Mouse (Mus musculus): ENCODE results near the gene Timp4.
"Not testable (repeated sequence)": the region's sequence is repeated elsewhere in the genome, so short reads cannot be mapped to it uniquely, and the experiment has no call there.

Timp4 gene

GRCm38 (mm10) chr6:115251531-115251985 is 447 bp downstream of the Timp4 start:
- no peak for DNase-seq (ENCODE audit: low read depth, low spot score)

- no peak for DNase-seq (ENCODE audit: low read depth, low spot score)
Observed at GRCm38 (mm10) chr6:115245500-115246058, 6.4 kb downstream of the Timp4 start.

- DNase-seq (ENCODE audit: low read depth, low spot score) = no peak
Observed at GRCm38 (mm10) chr6:115244222-115244621, 7.8 kb downstream of the Timp4 start.

- no peak for DNase-seq (ENCODE audit: low read depth, low spot score)
Observed at GRCm38 (mm10) chr6:115241939-115242338, 10.1 kb downstream of the Timp4 start.

GRCm38 (mm10) chr6:115241131-115241699 is 10.8 kb downstream of the Timp4 start:
- DNase-seq (ENCODE audit: low read depth, low spot score) = no peak

- DNase-seq (ENCODE audit: low read depth, low spot score) = not testable (repeated sequence)
Observed at GRCm38 (mm10) chr6:115240431-115240830, 11.6 kb downstream of the Timp4 start.

- no peak for DNase-seq (ENCODE audit: low read depth, low spot score)
Observed at GRCm38 (mm10) chr6:115239335-115239734, 12.7 kb downstream of the Timp4 start.

GRCm38 (mm10) chr6:115238031-115239027 is 13.7 kb downstream of the Timp4 start:
- DNase-seq (ENCODE audit: low read depth, low spot score) = no peak

GRCm38 (mm10) chr6:115232562-115232961 is 19.4 kb downstream of the Timp4 start:
- no peak for DNase-seq (ENCODE audit: low read depth, low spot score)

- no peak for DNase-seq (ENCODE audit: low read depth, low spot score)
Observed at GRCm38 (mm10) chr6:115231836-115232235, 20.2 kb downstream of the Timp4 start.

GRCm38 (mm10) chr6:115230557-115230956 is 21.4 kb downstream of the Timp4 start:
- DNase-seq (ENCODE audit: low read depth, low spot score) = no peak

GRCm38 (mm10) chr6:115227529-115227928 is 24.5 kb downstream of the Timp4 start:
- DNase-seq (ENCODE audit: low read depth, low spot score) = peak; percentile 18

GRCm38 (mm10) chr6:115227043-115227442 is 25.0 kb downstream of the Timp4 start, which contains the start of gene Gm17482:
Gene Gm17482 (plus strand): TSS chr6:115227343.
- no peak for DNase-seq (ENCODE audit: low read depth, low spot score)

- DNase-seq (ENCODE audit: low read depth, low spot score) = no peak
Observed at GRCm38 (mm10) chr6:115225519-115225918, 26.5 kb downstream of the Timp4 start.

GRCm38 (mm10) chr6:115221215-115221641 is 30.8 kb downstream of the Timp4 start:
- DNase-seq (ENCODE audit: low read depth, low spot score) = no peak

- no peak for DNase-seq (ENCODE audit: low read depth, low spot score)
Observed at GRCm38 (mm10) chr6:115213129-115213528, 38.9 kb downstream of the Timp4 start.

GRCm38 (mm10) chr6:115212132-115212903 is 39.7 kb downstream of the Timp4 start:
- no peak for DNase-seq (ENCODE audit: low read depth, low spot score)

GRCm38 (mm10) chr6:115210820-115211219 is 41.2 kb downstream of the Timp4 start:
- no peak for DNase-seq (ENCODE audit: low read depth, low spot score)

- no peak for DNase-seq (ENCODE audit: low read depth, low spot score)
Observed at GRCm38 (mm10) chr6:115210187-115210586, 41.8 kb downstream of the Timp4 start.

- DNase-seq (ENCODE audit: low read depth, low spot score) = no peak
Observed at GRCm38 (mm10) chr6:115203029-115203428, 49.0 kb downstream of the Timp4 start.

GRCm38 (mm10) chr6:115200753-115201152 is 51.3 kb downstream of the Timp4 start:
- DNase-seq (ENCODE audit: low read depth, low spot score) = no peak
